Mouse (Mus musculus) cerebellum, adult 8-10 months (tissue): ENCODE data around the gene Gm20716.
"Not testable (repeated sequence)": the region's sequence is repeated elsewhere in the genome, so short reads cannot be mapped to it uniquely, and the experiment has no call there.

ENCODE experiments used
- DNase-seq: peaks from one replicate; pipeline ENCODE4 v3.0.0; 2022

Gm20716 gene

GRCm38 (mm10) chr2:168161514-168161971 is 68.6 kb downstream of the Gm20716 start:
- no peak for DNase-seq

GRCm38 (mm10) chr2:168160370-168160930 is 69.7 kb downstream of the Gm20716 start:
- no peak for DNase-seq

GRCm38 (mm10) chr2:168158911-168159711 is 71.1 kb downstream of the Gm20716 start:
- DNase-seq: no peak

DNA sequence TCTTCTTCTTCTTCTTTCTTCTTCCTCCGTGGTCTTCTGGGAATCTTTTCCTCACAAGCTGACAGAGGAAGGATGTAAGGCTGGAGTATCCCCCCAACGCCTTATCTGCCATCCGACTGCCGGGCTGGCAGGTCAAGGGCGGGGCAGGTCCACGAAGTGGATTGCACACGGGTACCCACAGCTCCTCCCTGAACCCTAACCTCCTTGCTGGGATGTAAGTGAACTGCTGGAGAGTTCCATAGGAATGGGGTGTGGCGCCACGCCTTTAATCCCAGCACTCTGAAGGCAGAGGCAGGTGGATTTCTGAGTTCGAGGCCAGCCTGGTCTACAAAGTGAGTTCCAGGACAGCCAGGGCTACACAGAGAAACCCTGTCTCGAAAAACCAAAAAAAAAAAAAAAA is 72.2 kb downstream of the Gm20716 start:
- DNase-seq: not testable (repeated sequence)

DNA sequence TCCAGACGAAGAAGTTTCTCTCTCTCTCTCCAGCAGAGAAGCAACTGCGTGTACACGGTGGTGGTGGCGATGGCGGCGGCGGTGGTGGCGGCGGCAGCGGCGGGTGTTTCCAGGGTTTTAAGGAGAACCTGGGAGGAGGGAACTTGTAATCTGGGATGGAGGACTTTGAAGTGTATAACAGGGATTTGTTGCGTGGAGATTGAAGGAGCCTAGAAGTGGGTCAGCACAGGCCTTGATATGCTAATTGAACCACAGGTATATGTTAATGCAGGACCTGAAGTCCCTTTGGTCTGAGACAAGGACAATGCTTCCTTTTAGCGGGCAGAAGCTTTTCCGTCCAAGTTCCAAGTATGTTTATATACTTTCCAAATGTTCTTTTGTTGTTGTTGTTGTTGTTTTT is 73.8 kb downstream of the Gm20716 start:
- DNase-seq: no peak

DNA sequence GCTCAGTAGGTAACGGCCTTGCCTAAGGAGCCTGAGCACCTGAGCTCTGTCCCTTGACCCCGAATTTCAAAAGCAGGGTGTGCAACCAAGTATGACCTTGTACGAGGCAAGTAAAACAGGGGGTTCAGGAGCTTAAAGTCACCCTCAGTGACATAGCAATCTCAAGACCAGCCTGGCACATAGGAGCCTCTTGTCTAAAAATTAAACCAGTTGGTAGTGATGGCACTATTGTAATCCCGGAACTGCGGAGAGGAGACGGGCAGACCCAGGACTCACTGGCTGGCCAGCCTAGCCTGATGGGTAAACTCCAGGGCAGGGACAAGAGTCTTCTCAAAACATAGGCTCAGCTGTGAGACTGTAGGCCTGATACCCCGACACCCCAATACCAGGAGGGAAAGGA is 74.5 kb downstream of the Gm20716 start:
- DNase-seq: no peak

- peak; percentile 15 for DNase-seq
Measured at GRCm38 (mm10) chr2:168154090-168154881, 75.9 kb downstream of the Gm20716 start.

DNA sequence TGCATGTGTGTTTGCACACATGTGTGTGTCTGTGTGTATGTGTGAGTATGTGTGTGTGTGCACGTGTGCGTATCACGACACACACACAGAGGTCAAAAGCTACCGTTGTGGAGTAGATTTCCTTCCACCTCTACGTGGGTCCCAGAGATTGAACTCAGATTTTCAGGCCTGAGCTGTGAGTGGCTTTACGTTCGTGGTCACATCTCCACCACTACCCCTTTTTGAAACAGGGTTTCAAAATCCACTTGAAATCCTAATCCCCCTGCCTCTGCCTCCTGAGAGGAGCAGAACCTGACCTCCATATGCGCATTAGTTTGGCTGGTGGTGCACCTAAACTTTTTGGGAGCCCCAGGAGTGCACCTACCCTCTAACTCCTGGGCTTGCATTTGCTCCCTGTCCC is 80.9 kb downstream of the Gm20716 start:
- DNase-seq: no peak

DNA sequence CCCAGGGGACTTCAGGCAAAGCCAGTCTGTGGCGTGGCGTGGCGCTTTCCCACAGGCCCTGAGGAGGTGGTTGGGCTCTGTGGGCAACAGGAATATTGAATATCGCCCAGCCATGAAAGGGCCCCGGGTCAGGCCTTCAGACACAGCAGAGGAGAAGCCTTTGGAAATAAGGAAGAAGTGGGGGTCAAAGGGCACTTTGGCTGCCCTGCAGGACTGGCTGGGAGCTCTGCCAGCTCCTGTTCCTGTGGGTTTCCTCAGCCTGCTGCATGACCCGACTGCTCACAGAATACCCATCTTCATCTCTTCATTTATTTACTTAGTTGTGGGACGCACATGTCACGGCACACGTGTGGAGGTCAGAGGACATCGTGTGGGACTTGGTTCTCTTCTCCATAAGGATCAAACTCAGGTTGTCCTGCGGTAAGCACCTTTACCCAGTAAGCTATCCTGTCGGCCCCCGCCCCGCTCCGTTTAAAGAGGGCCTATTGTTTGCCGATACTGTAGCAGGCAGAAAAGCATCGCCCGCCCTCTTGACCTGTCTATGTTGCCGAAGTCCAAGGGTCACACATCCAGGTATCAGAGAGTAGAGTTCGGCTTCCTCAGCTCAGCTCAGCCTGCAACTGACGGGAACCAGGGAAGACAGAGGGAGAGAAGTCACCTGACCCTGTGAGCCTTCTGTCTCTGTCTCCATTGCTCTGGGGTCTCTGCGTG is 82.3 kb downstream of the Gm20716 start:
- no peak for DNase-seq

DNA sequence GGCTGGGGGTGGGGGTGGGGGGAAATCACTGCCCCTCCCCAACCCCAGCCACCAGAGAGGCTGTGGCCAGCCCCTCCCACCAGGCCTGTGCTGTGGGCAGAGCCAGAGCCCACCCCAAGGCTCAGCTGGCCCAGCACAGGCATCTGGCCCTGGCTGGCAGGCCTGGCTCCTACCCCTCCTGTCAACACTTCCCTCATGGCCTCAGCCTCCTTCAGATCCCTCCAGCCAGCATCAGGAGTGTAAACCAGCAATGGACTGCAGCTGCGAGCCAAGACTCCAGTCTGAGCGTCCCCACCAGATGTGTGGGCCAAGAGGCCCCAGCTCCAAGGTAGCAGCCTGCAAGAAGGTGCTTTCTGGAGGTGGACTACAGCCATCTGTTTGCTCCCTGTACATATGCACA is 84.7 kb downstream of the Gm20716 start:
- no peak for DNase-seq

DNA sequence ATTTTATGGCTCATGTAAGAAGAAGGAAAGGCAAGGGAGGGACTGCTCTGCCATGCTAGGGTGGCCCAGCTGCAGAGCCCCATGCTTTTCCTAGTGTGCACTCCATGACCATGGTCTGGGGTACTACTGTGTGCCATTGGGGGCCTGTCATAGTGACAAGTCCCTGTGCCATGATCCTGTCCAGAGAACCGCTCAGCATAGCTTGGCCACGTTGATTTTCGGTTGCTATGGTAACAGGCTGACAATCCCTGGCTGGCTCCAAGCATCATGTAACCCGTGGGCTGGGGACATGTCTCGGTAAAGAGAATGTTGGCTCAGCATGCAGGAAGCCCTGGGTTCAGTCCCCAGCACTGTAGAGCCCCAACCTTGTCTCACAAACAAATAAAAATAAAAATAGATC is 86.4 kb downstream of the Gm20716 start:
- DNase-seq: no peak

GRCm38 (mm10) chr2:168137161-168137560 is 93.0 kb downstream of the Gm20716 start:
- no peak for DNase-seq
